Mouse (Mus musculus): ENCODE results near the gene Lrp6.

DNA sequence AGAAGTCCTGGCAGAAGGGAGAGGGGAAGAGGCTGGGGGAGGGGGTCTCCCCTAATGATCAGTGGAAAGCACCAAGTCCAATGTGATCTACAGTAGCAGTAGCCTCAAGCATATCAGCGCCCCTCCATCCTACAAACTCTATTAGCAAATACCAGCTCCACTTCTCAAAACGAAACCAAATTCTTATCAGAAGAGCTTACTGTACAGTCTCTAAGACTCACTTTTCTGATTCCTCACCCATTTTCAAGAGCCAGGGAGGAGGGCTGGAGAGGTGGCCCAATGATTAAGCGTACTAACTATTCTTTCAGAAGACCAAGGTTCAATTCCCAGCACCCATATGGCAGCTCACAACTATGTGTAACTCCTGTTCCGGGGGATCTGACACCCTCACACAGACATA lies 28.0 kb downstream of the Lrp6 start:
- no peak for TF ChIP-seq CTCF (IDR thresholded peaks at IDR 0.05; ENCODE audit: insufficient read depth, low read length)
- no peak for TF ChIP-seq POLR2A (IDR thresholded peaks at IDR 0.05; ENCODE audit: borderline replicate concordance, extremely low read depth, low read depth, low read length)

All from lung, adult 2 months (tissue).